Mouse (Mus musculus) megakaryocyte-erythroid progenitor cell, adult 5-6 weeks (primary cell): ENCODE data around the gene Vti1a. TPM values are rescaled to one million over a fixed set of nuclear protein-coding genes. Genes with fewer than 3 reads are reported as not detected.

ENCODE experiments used
- ATAC-seq: replicated peaks from 2 replicates; pipeline ENCODE4 v1.8.0; 2016; ENCODE audit warnings: mild to moderate bottlenecking, inconsistent platforms; ENCODE audit not compliant: severe bottlenecking, poor library complexity, low FRiP score, low TSS enrichment
- total RNA-seq, 2 experiments: library from RNA; stranded (forward) in 1 of 2; stranded (reverse) in 1 of 2; fragments of 200-1000, 215-1000 nt in 1 of 2; fragments of >200 nt in 1 of 2; fragmentation: Nextera tagmentation in 1 of 2; gene quantifications; 2 replicates each; pipeline ENCODE4 v1.2.3; 2014 to 2017

The Vti1a gene
- total RNA-seq, 2 experiments from 2014 or later: 54.3 to 56.4 TPM

- 0 out of 2 replicates have a peak, but pooled peaks have one; percentile 32 for ATAC-seq
Observed at GRCm38 (mm10) chr19:55305024-55305423, 11.1 kb upstream of the Vti1a start.

- no peak for ATAC-seq
Observed at GRCm38 (mm10) chr19:55311874-55312273, 4.2 kb upstream of the Vti1a start.

- ATAC-seq: no peak
Observed at GRCm38 (mm10) chr19:55313649-55314048, 2.4 kb upstream of the Vti1a start.

GRCm38 (mm10) chr19:55315452-55316108 is 515 bp upstream of the Vti1a start, which contains the start of gene Zdhhc6:
Gene Zdhhc6, minus strand, starts transcription at chr19:55316032.
- ATAC-seq: peak; percentile 59

GRCm38 (mm10) chr19:55316901-55317300 is 806 bp downstream of the Vti1a start:
- ATAC-seq: no peak

- ATAC-seq: no peak
Observed at GRCm38 (mm10) chr19:55319036-55319435, 2.9 kb downstream of the Vti1a start.

- no peak for ATAC-seq
Observed at GRCm38 (mm10) chr19:55319521-55319920, 3.4 kb downstream of the Vti1a start.

- ATAC-seq: no peak
Observed at GRCm38 (mm10) chr19:55322604-55323003, 6.5 kb downstream of the Vti1a start.

- ATAC-seq: no peak
Observed at GRCm38 (mm10) chr19:55327510-55327909, 11.4 kb downstream of the Vti1a start.

- no peak for ATAC-seq
Observed at GRCm38 (mm10) chr19:55331776-55332175, 15.7 kb downstream of the Vti1a start.

GRCm38 (mm10) chr19:55332641-55333268 is 16.7 kb downstream of the Vti1a start:
- ATAC-seq: peak; percentile 87

- no peak for ATAC-seq
Observed at GRCm38 (mm10) chr19:55335881-55336280, 19.8 kb downstream of the Vti1a start.

GRCm38 (mm10) chr19:55336441-55336840 is 20.3 kb downstream of the Vti1a start:
- ATAC-seq: no peak

GRCm38 (mm10) chr19:55337066-55337465 is 21.0 kb downstream of the Vti1a start:
- no peak for ATAC-seq

- ATAC-seq: no peak
Observed at GRCm38 (mm10) chr19:55337664-55338063, 21.6 kb downstream of the Vti1a start.

- ATAC-seq: no peak
Observed at GRCm38 (mm10) chr19:55340521-55340920, 24.4 kb downstream of the Vti1a start.

GRCm38 (mm10) chr19:55341377-55341776 is 25.3 kb downstream of the Vti1a start:
- ATAC-seq: no peak

GRCm38 (mm10) chr19:55342423-55342822 is 26.3 kb downstream of the Vti1a start:
- ATAC-seq: no peak

- ATAC-seq: no peak
Observed at GRCm38 (mm10) chr19:55343274-55343673, 27.2 kb downstream of the Vti1a start.

- peak; percentile 53; the same call in 1 of the 2 replicates for ATAC-seq
Observed at GRCm38 (mm10) chr19:55348187-55348586, 32.1 kb downstream of the Vti1a start.
